Mouse (Mus musculus) C2C12 (cell line): ENCODE data around the gene Lingo3. TPM values are rescaled to one million over a fixed set of nuclear protein-coding genes. Genes with fewer than 3 reads are reported as not detected.

Experiments used
- H3K27me3 ChIP-seq: one replicate; pipeline ENCODE4 v1.6.1; 2011; ENCODE audit not compliant: control insufficient read depth, insufficient read depth, insufficient read length
- H3K36me3 ChIP-seq: one replicate; pipeline ENCODE4 v1.6.1; 2011; ENCODE audit not compliant: control insufficient read depth, insufficient read depth
- H3K4me3 ChIP-seq: one replicate; pipeline ENCODE4 v1.5.1; 2011; ENCODE audit warnings: mild to moderate bottlenecking, control low read depth; ENCODE audit not compliant: poor library complexity, insufficient read depth, severe bottlenecking
- H3K79me2 ChIP-seq: one replicate; pipeline ENCODE4 v1.6.1; 2011; ENCODE audit not compliant: control insufficient read depth, insufficient read depth
- H3K79me3 ChIP-seq: one replicate; pipeline ENCODE4 v1.6.1; 2011; ENCODE audit warnings: low read depth, control low read depth
- H3ac ChIP-seq: one replicate; pipeline ENCODE3; 2011; ENCODE audit warnings: low read depth; ENCODE audit not compliant: control insufficient read depth, insufficient read length
- CEBPB ChIP-seq: IDR thresholded peaks from one replicate; pipeline ENCODE4 v1.6.1; 2011; ENCODE audit warnings: low read depth, mild to moderate bottlenecking, control low read depth, moderate library complexity
- CTCF ChIP-seq: IDR thresholded peaks from one replicate; pipeline ENCODE4 v1.5.1; 2011; ENCODE audit not compliant: control insufficient read depth, insufficient read depth, insufficient read length
- FOSL1 ChIP-seq: IDR thresholded peaks from one replicate; pipeline ENCODE4 v1.8.0; 2011; ENCODE audit warnings: mild to moderate bottlenecking, low read length; ENCODE audit not compliant: poor library complexity, insufficient read depth, severe bottlenecking
- MAX ChIP-seq: IDR thresholded peaks from one replicate; pipeline ENCODE4 v1.6.1; 2011; ENCODE audit warnings: mild to moderate bottlenecking, control low read depth
- MYOD1 ChIP-seq: IDR thresholded peaks from one replicate; pipeline ENCODE4 v1.6.1; 2011; ENCODE audit warnings: low read depth; ENCODE audit not compliant: control insufficient read depth, insufficient read length
- MYOG ChIP-seq: IDR thresholded peaks from one replicate; pipeline ENCODE4 v1.6.1; 2011; ENCODE audit not compliant: control insufficient read depth, insufficient read length; ENCODE audit errors: extremely low read depth
- USF1 ChIP-seq: IDR thresholded peaks from one replicate; pipeline ENCODE4 v1.6.1; 2011; ENCODE audit warnings: low read depth, mild to moderate bottlenecking, control low read depth, moderate library complexity
- polyA plus RNA-seq: library from polyadenylated mRNA; unstranded; fragments of >200 nt; fragmentation: generic; extraction: Trizol; gene quantifications from one replicate; pipeline ENCODE4 v1.2.1, GENCODE M21; 2012; ENCODE audit warnings: missing spikeins

Lingo3 gene
- polyA plus RNA-seq, 1 experiment, result 0.05 TPM

- TF ChIP-seq MYOG (no peak), CEBPB (no peak), FOSL1 (no peak)
- Histone ChIP-seq H3K79me2 (no peaks in the 10 kb centered on the region), H3K4me3 (no peak overlapping the region), H3K27me3 (peaks cover 33% of the 10 kb centered on the region), H3ac (no peak overlapping the region), H3K36me3 (no peaks in the 10 kb centered on the region), H3K79me3 (no peaks in the 10 kb centered on the region)
Measured at GRCm38 (mm10) chr10:80839848-80840247, 4.0 kb downstream of the Lingo3 start.

DNA sequence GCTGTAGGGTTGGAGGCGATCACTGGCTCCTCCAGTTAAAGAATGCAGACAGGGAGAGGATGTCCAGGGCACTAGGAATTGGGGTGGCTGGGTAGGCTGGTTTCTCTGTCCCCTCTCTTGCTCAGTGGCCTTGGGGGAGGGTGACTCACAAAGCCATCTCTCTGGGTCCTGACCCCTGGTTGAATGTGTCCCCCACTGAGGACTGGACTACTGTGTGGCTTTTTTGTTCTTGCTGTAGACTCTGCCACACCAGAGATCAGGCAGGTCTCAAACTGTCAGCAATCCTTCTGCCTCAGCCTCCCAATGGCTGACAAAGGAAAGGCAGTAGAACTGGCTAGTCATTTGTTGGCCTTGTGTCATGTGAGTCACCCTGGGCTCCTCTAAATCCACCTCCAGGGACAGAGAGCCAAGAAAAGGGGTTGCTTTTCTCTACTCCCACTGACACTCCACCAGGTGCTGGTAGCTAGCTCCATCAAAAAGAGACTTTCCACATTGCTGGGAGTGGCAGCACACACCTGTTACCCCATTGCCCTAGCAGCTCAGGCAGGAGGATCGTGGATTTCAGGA lies 5.4 kb downstream of the Lingo3 start:
- Histone ChIP-seq H3K4me3 (no peak overlapping the region), H3K79me3 (no peaks in the 10 kb centered on the region), H3K27me3 (peaks cover 19% of the 10 kb centered on the region), H3K79me2 (no peaks in the 10 kb centered on the region), H3K36me3 (no peaks in the 10 kb centered on the region), H3ac (no peak overlapping the region)
- TF ChIP-seq MAX (no peak), CEBPB (no peak), USF1 (no peak), FOSL1 (no peak), CTCF (no peak), MYOD1 (no peak), MYOG (no peak)

DNA sequence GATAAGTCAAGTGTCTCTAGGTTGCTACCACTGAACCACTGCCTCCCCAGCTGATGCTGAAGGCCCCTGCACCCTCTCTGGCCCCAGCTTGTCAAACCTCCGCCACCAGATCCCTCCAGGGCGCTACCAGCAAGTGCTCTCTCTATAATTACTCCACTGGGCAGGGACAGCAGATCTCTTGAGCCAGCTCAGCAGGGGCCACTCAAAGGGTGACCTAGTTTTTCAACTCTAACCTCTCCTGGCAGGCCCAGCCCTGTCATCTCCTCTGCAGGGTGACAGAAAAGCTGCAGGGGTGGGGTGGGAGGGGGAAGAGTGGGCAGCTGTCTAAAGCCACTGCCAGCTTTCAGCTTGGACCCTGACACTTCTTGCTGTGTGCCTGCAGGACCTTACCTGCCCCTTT lies 6.0 kb downstream of the Lingo3 start:
- H3K36me3 ChIP-seq, result no peaks in the 10 kb centered on the region
- H3K27me3 ChIP-seq, result peaks cover 13% of the 10 kb centered on the region
- no peak for TF ChIP-seq FOSL1
- no peak for TF ChIP-seq MYOG
- no peak for TF ChIP-seq CEBPB
- TF ChIP-seq MYOD1, result no peak
- TF ChIP-seq USF1, result no peak
- no peak for TF ChIP-seq CTCF
- TF ChIP-seq MAX, result no peak
- H3K79me3 ChIP-seq, result no peaks in the 10 kb centered on the region
- no peak overlapping the region for H3ac ChIP-seq
- no peak overlapping the region for H3K4me3 ChIP-seq
- no peaks in the 10 kb centered on the region for H3K79me2 ChIP-seq

GRCm38 (mm10) chr10:80836949-80837379 lies 6.9 kb downstream of the Lingo3 start:
- H3K79me3 ChIP-seq, result no peaks in the 10 kb centered on the region
- no peak for TF ChIP-seq MYOD1
- TF ChIP-seq CEBPB, result no peak
- no peak for TF ChIP-seq MAX
- no peak for TF ChIP-seq MYOG
- no peak for TF ChIP-seq USF1
- no peak for TF ChIP-seq CTCF
- TF ChIP-seq FOSL1, result no peak
- no peak overlapping the region for H3K4me3 ChIP-seq
- no peak overlapping the region for H3ac ChIP-seq
- H3K36me3 ChIP-seq, result no peaks in the 10 kb centered on the region
- H3K79me2 ChIP-seq, result no peaks in the 10 kb centered on the region
- peaks cover 5% of the 10 kb centered on the region for H3K27me3 ChIP-seq

- TF ChIP-seq MAX (no peak), USF1 (no peak), CTCF (no peak), MYOD1 (no peak), MYOG (no peak), FOSL1 (no peak), CEBPB (no peak)
- Histone ChIP-seq H3K79me2 (no peaks in the 10 kb centered on the region), H3K4me3 (no peak overlapping the region), H3ac (no peak overlapping the region), H3K79me3 (no peaks in the 10 kb centered on the region), H3K27me3 (no peaks in the 10 kb centered on the region), H3K36me3 (peaks cover 4% of the 10 kb centered on the region)
Measured at GRCm38 (mm10) chr10:80835617-80836016, 8.2 kb downstream of the Lingo3 start.

- no peak overlapping the region for H3K4me3 ChIP-seq
- H3K79me3 ChIP-seq, result peaks cover 15% of the 10 kb centered on the region
- H3ac ChIP-seq, result no peak overlapping the region
- TF ChIP-seq CEBPB (no peak), MAX (no peak), USF1 (no peak), CTCF (no peak), MYOG (no peak), FOSL1 (no peak), MYOD1 (no peak)
- H3K79me2 ChIP-seq, result peaks cover 27% of the 10 kb centered on the region
- no peaks in the 10 kb centered on the region for H3K27me3 ChIP-seq
- H3K36me3 ChIP-seq, result peaks cover 26% of the 10 kb centered on the region
Measured at GRCm38 (mm10) chr10:80832818-80833217, 11.0 kb downstream of the Lingo3 start.
